Mouse (Mus musculus): ENCODE results near the gene Fam20a. TPM values are rescaled to one million over a fixed set of nuclear protein-coding genes. Genes with fewer than 3 reads are reported as not detected.

Fam20a gene
- polyA plus RNA-seq, 1 experiment from 2014 or later, result 4.9 TPM

- no peak overlapping the region for H3K27ac ChIP-seq
- no peak overlapping the region for H3K4me2 ChIP-seq
- H3K4me3 ChIP-seq, result no peak overlapping the region
- no peaks in the 10 kb centered on the region for H3K4me1 ChIP-seq
- no peaks in the 10 kb centered on the region for H3K36me3 ChIP-seq
- H3K9me3 ChIP-seq (replicated peaks), result no peaks in the 10 kb centered on the region
- no peak overlapping the region for H3K9ac ChIP-seq
- WGBS (ENCODE audit: insufficient replicate concordance), result 62% methylated on average over 5 of the region's 5 CpGs
- no peak for ATAC-seq
- H3K27me3 ChIP-seq (replicated peaks), result no peaks in the 10 kb centered on the region
These were observed 12.6 kb downstream of the Fam20a start for GRCm38 (mm10) chr11:109709501-109709900.

GRCm38 (mm10) chr11:109708786-109709185, 13.3 kb downstream of the Fam20a start:
- H3K27me3 ChIP-seq (replicated peaks), result no peaks in the 10 kb centered on the region
- no peak overlapping the region for H3K4me3 ChIP-seq
- no peak overlapping the region for H3K4me2 ChIP-seq
- ATAC-seq, result no peak
- H3K4me1 ChIP-seq, result no peaks in the 10 kb centered on the region
- H3K9ac ChIP-seq, result no peak overlapping the region
- 76% methylated on average over 4 of the region's 4 CpGs for WGBS (ENCODE audit: insufficient replicate concordance)
- no peak overlapping the region for H3K27ac ChIP-seq
- H3K9me3 ChIP-seq (replicated peaks), result no peaks in the 10 kb centered on the region
- H3K36me3 ChIP-seq, result no peaks in the 10 kb centered on the region

DNA sequence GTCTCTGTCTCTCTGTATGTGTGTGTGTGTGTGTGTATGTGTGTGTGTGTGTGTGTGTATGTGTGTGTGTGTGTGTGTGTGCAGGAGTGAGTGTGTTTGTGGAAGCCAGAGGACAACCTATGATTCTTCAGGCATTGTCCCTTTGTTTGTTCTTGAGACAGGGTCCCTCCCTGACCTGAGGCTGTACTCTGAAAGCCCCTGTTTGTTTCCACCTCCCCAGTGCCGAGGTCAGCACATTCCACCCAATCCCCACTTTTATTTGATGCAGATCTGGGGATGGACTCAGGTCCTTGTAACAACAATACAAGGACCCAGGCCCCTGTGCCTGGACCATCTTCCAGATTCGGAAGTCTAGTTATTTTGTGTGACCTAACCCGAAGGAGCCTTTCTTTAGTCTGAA, 14.6 kb downstream of the Fam20a start:
- Histone ChIP-seq H3K36me3 (no peaks in the 10 kb centered on the region), H3K4me1 (no peaks in the 10 kb centered on the region), H3K9ac (no peak overlapping the region), H3K27me3 (replicated peaks) (no peaks in the 10 kb centered on the region), H3K4me2 (no peak overlapping the region), H3K9me3 (replicated peaks) (no peaks in the 10 kb centered on the region), H3K4me3 (no peak overlapping the region), H3K27ac (0 out of 2 replicates have a peak overlapping the region, but pooled peaks have one; percentile 8)
- WGBS (ENCODE audit: insufficient replicate concordance), result 51% methylated on average over 3 of the region's 3 CpGs
- no peak for ATAC-seq

DNA sequence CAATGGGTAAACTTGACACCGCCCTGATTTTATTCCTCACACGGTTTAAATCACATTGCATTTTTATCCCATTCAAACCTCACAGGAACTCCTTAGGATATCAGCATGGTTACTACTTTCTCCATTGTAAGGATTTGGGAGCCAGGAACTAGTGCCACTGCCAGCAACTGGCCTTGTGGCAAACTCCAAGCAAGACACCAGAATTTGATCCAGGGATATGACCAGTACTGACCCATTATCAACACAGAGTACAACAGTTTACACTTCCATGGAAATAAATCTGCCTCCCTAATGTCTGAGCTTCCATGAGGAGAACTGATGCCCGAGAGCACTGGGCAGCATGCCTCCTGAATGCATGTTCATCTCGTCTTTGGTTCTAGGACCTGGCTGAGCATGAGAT, 15.5 kb downstream of the Fam20a start:
- 51% methylated on average over 4 of the region's 4 CpGs for WGBS (ENCODE audit: insufficient replicate concordance)
- no peak overlapping the region for H3K4me3 ChIP-seq
- H3K4me2 ChIP-seq, result no peak overlapping the region
- H3K27me3 ChIP-seq (replicated peaks), result no peaks in the 10 kb centered on the region
- no peak for ATAC-seq
- no peaks in the 10 kb centered on the region for H3K36me3 ChIP-seq
- 0 out of 2 replicates have a peak, but pooled peaks cover 4% of the 10 kb centered on the region for H3K4me1 ChIP-seq
- H3K9ac ChIP-seq, result no peak overlapping the region
- 0 out of 2 replicates have a peak overlapping the region, but pooled peaks have one; percentile 8 for H3K27ac ChIP-seq
- no peaks in the 10 kb centered on the region for H3K9me3 ChIP-seq (replicated peaks)

GRCm38 (mm10) chr11:109706055-109706412, 16.0 kb downstream of the Fam20a start:
- Histone ChIP-seq H3K9ac (no peak overlapping the region), H3K4me2 (0 out of 2 replicates have a peak overlapping the region, but pooled peaks have one; percentile 10), H3K9me3 (replicated peaks) (no peaks in the 10 kb centered on the region), H3K27me3 (replicated peaks) (no peaks in the 10 kb centered on the region), H3K4me1 (0 out of 2 replicates have a peak, but pooled peaks cover 4% of the 10 kb centered on the region), H3K27ac (no peak overlapping the region), H3K4me3 (no peak overlapping the region), H3K36me3 (no peaks in the 10 kb centered on the region)
- WGBS (ENCODE audit: insufficient replicate concordance), result 27% methylated on average over 9 of the region's 9 CpGs
- ATAC-seq, result peak; percentile 77

GRCm38 (mm10) chr11:109705336-109706054, 16.6 kb downstream of the Fam20a start:
- ATAC-seq, result peak; percentile 71
- 0 out of 2 replicates have a peak overlapping the region, but pooled peaks have one; percentile 10 for H3K4me2 ChIP-seq
- no peaks in the 10 kb centered on the region for H3K27me3 ChIP-seq (replicated peaks)
- WGBS (ENCODE audit: insufficient replicate concordance), result 54% methylated on average over 9 of the region's 9 CpGs
- no peak overlapping the region for H3K9ac ChIP-seq
- H3K27ac ChIP-seq, result peak overlapping the region; percentile 17
- H3K4me3 ChIP-seq, result no peak overlapping the region
- 0 out of 2 replicates have a peak, but pooled peaks cover 4% of the 10 kb centered on the region for H3K4me1 ChIP-seq
- no peaks in the 10 kb centered on the region for H3K36me3 ChIP-seq
- no peaks in the 10 kb centered on the region for H3K9me3 ChIP-seq (replicated peaks)

DNA sequence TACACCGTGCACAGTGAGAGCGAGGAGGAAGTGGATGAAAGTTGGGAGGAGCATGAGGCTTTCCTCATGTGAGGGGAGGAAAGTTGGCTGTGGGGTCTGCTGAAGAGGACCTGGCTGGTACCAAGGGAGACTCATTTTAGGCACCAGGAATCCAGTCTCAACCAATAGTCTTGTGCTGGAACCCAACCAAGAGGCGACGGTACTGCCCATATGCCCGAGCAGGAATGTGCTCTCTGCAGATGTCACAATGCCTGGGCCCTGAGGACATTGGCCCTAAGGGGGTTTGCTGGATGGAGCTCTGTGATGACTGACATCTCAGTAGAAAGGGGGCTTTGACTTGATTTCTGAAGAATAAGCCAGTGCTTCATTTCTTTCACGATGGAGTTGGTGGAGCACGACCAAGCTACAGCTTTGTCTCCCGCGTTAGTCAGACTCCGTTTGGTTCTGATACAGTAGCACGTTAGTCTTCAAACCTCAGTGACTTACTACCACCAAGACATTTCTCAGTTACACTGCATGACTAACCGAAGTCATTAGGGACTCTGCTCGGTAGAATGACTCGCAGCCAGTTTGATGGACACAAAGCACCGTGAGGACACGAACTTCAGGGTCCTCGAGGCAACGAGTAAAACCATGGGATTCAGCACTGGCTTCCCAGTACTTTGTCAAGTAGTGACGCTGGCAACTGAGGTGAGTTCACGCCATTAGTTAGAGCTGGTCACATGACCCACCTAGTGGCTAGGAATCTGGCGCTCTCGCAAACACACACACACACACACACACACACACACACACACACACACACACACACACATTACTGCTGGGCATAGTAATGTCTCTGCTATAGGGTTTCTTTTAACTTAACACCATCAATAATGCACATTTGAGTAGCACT, 17.5 kb downstream of the Fam20a start:
- H3K4me3 ChIP-seq, result no peak overlapping the region
- ATAC-seq, result no peak

DNA sequence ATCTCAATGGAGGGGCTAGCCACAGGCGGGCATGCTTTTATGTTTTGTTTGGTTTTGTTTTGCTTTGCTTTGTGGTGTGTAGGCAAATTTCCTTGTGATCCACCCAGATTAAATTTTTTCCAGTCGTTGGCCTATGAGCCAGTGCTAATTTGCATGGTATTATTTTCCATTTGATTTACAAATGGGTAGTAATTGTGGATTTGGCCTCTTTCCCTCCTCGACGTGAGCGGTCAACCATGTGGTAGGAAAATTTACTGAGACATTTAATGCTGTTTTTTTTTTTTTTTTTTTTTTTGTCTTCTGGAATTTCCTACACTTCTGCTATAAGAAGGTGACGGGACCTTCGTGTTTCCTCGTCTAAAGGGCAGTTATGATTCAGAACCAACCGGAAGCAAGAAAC, 18.2 kb downstream of the Fam20a start:
- 0 out of 2 replicates have a peak, but pooled peaks cover 3% of the 10 kb centered on the region for H3K36me3 ChIP-seq
- whole genome bisulfite sequencing (ENCODE audit: insufficient replicate concordance), result 76% methylated on average over 9 of the region's 9 CpGs
- H3K9me3 ChIP-seq (replicated peaks), result no peaks in the 10 kb centered on the region
- 0 out of 2 replicates have a peak, but pooled peaks cover 4% of the 10 kb centered on the region for H3K4me1 ChIP-seq
- ATAC-seq, result no peak
- H3K27me3 ChIP-seq (replicated peaks), result no peaks in the 10 kb centered on the region
- H3K4me2 ChIP-seq, result no peak overlapping the region
- no peak overlapping the region for H3K4me3 ChIP-seq
- H3K27ac ChIP-seq, result no peak overlapping the region
- H3K9ac ChIP-seq, result no peak overlapping the region

More for the DNA sequence above, 17.5 kb downstream of the Fam20a start:
- 0 out of 2 replicates have a peak, but pooled peaks cover 4% of the 10 kb centered on the region for H3K4me1 ChIP-seq
- no peaks in the 10 kb centered on the region for H3K9me3 ChIP-seq (replicated peaks)
- no peak overlapping the region for H3K9ac ChIP-seq
- no peak overlapping the region for H3K27ac ChIP-seq
- H3K27me3 ChIP-seq (replicated peaks), result no peaks in the 10 kb centered on the region
- H3K36me3 ChIP-seq, result no peaks in the 10 kb centered on the region
- H3K4me2 ChIP-seq, result no peak overlapping the region
- 76% methylated on average over 22 of the region's 22 CpGs for WGBS (ENCODE audit: insufficient replicate concordance)

DNA sequence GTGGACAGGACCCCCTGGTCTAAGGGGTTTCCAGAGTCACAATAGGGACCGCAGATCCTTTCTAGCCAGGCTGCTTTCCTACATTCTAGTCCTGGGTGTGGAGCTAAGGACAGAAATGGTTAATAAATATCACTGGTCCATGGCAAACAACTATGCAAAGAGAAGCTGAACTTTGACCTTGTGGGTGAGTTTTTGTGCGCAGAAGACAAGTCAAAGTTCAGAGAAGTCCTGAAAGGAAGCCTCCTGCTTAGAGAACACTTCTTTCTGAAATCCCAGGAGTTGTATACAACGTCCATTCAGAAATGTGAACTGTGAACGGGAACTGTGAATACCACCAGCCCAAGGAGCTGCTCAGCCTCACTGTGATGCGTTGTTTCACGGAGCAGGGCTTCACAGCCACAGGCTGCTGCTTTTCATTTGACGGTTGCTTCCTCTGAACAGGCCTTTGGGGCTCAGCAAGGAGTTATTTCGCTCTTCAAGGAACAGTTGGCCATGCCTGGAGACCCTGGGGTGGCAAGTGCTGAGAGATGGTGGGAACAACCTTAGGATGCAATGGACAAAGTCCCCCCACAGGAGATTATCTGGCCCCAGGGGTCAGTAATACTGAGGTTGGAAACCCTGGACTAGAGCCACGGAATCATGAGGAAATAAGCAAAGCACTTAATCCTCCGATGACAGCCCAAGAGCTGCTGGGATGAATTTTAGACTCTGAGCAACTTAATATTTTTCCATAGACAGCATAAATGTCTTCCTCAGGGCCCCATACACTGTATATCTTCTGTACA, 19.9 kb downstream of the Fam20a start:
- Histone ChIP-seq H3K4me2 (no peak overlapping the region), H3K4me3 (no peak overlapping the region)
- ATAC-seq, result no peak

DNA sequence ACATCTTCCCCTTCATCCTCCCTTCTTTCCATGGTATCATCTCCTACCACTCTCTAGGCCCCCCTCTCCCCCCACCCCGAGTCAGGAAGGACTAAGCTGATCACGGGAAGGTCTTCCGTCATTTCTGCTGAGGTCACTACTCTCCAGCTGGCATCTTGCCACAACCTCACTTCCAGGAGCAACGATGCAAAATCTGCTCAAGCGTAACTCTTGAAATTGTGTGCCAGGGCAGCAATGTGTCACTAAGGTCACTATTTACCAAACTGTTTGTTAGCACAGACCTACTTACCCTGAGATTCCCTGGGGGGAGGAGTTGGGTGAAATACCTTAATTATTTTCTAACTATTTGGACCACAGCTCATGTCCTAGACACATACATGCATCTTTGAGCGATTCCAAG, 21.3 kb downstream of the Fam20a start:
- Histone ChIP-seq H3K4me2 (no peak overlapping the region), H3K4me1 (0 out of 2 replicates have a peak, but pooled peaks cover 4% of the 10 kb centered on the region), H3K9ac (no peak overlapping the region), H3K27me3 (replicated peaks) (no peaks in the 10 kb centered on the region), H3K36me3 (0 out of 2 replicates have a peak, but pooled peaks cover 3% of the 10 kb centered on the region), H3K9me3 (replicated peaks) (no peaks in the 10 kb centered on the region), H3K27ac (no peak overlapping the region), H3K4me3 (no peak overlapping the region)
- WGBS (ENCODE audit: insufficient replicate concordance), result 65% methylated on average over 6 of the region's 6 CpGs
- ATAC-seq, result no peak

More for the DNA sequence above, 19.9 kb downstream of the Fam20a start:
- H3K9ac ChIP-seq, result no peak overlapping the region
- WGBS (ENCODE audit: insufficient replicate concordance), result 60% methylated on average over 10 of the region's 10 CpGs
- 0 out of 2 replicates have a peak, but pooled peaks cover 3% of the 10 kb centered on the region for H3K36me3 ChIP-seq
- peak overlapping the region; percentile 23; the same call in 1 of the 2 replicates for H3K27ac ChIP-seq
- H3K27me3 ChIP-seq (replicated peaks), result no peaks in the 10 kb centered on the region
- H3K9me3 ChIP-seq (replicated peaks), result no peaks in the 10 kb centered on the region
- H3K4me1 ChIP-seq, result 0 out of 2 replicates have a peak, but pooled peaks cover 4% of the 10 kb centered on the region

DNA sequence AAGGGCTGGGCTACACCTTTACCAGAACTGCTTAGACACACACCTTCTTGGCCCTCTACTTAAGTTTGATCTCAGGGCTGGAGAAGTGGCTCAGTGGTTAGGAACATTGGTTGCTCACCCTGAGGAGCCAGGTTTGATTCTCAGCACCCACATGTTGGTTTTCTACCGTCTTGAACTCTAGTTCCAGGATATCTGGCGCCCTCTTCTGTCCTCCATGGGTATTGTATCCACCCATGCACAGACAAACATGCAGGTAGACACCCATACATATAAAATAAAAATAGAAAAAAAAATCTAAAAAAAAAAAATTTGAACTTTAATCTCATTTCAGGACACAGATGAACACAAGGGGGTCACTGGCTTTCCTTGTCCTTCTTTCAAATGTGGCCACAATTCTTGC, 22.3 kb downstream of the Fam20a start:
- H3K9ac ChIP-seq, result no peak overlapping the region
- H3K4me3 ChIP-seq, result no peak overlapping the region
- 0 out of 2 replicates have a peak, but pooled peaks cover 3% of the 10 kb centered on the region for H3K36me3 ChIP-seq
- no peak overlapping the region for H3K4me2 ChIP-seq
- H3K9me3 ChIP-seq (replicated peaks), result no peaks in the 10 kb centered on the region
- H3K27ac ChIP-seq, result no peak overlapping the region
- 37% methylated on average over 2 of the region's 2 CpGs for WGBS (ENCODE audit: insufficient replicate concordance)
- no peak for ATAC-seq
- H3K27me3 ChIP-seq (replicated peaks), result no peaks in the 10 kb centered on the region
- 0 out of 2 replicates have a peak, but pooled peaks cover 4% of the 10 kb centered on the region for H3K4me1 ChIP-seq

Measured in liver, embryonic 12.5 days (tissue).